Mouse (Mus musculus): Measurements from ENCODE around the gene Pbdc1. TPM values are rescaled to one million over a fixed set of nuclear protein-coding genes. Genes with fewer than 3 reads are reported as not detected.
"Not testable (repeated sequence)": the region's sequence is repeated elsewhere in the genome, so short reads cannot be mapped to it uniquely, and the experiment has no call there.

Gene Pbdc1
- total and polyA plus RNA-seq, 3 experiments: 45.4 to 54.8 TPM; not detected in 1

DNA sequence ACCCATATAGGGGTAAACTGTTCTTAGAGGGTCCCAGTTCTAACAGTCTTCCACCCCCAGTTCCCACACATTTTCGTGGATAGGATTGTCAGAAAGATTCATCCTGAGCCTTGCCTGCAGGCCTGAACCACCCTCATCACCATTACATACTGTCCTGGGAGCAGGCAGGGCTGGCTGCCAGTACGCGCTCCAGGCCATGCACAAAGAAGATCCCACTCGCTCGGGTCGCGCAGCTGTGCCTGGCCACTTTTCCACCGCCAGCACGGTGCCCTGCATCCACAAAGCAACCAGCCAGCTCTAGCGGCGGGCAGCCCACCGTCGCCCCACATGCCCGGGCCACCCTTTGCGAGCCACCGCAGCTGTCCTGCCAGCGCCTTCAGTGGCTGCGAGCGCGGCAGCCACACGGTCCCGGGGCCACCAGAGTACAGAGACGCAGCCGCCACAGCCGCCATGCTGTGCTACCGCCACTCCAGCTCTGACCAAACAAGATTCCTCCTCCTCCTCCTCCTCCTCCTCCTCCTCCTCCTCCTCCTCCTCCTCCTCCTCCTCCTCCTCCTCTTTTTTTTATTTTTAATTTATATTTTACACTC lies 72.4 kb downstream of the Pbdc1 start:
- TF ChIP-seq MYB (IDR thresholded peaks at IDR 0.05; ENCODE audit: low read depth, low read length) (no peak), MYC (IDR thresholded peaks at IDR 0.05; ENCODE audit: low read depth, low read length) (no peak), GABPA (IDR thresholded peaks at IDR 0.05; ENCODE audit: low read depth, low read length) (no peak), E2F4 (IDR thresholded peaks at IDR 0.05; ENCODE audit: borderline replicate concordance, low read depth, low read length) (no peak), POLR2AphosphoS2 (IDR thresholded peaks at IDR 0.05; ENCODE audit: low read length) (no peak), MAFK (IDR thresholded peaks at IDR 0.05; ENCODE audit: borderline replicate concordance, low read depth, low read length) (no peak), JUND (IDR thresholded peaks at IDR 0.05; ENCODE audit: low read depth, low read length) (no peak), CTCF (IDR thresholded peaks at IDR 0.05 in 2 of 3, conservative IDR thresholded peaks at IDR 0.05 in 1 of 3; ENCODE audit: control insufficient read depth in 1 of 3, insufficient read depth in 1 of 3, low read depth in 2 of 3, low read length in 3 of 3, poor library complexity in 1 of 3, severe bottlenecking in 1 of 3) (no peak), MAX (IDR thresholded peaks at IDR 0.05; ENCODE audit: low read length) (no peak), NRF1 (IDR thresholded peaks at IDR 0.05; ENCODE audit: insufficient read depth, low read depth, low read length, poor library complexity, severe bottlenecking) (no peak), ZC3H11A (IDR thresholded peaks at IDR 0.05; ENCODE audit: low read depth, low read length) (no peak), ZKSCAN1 (IDR thresholded peaks at IDR 0.05; ENCODE audit: low read depth, low read length) (no peak), POLR2AphosphoS5 (IDR thresholded peaks at IDR 0.05; ENCODE audit: borderline replicate concordance, low read depth, low read length) (no peak), CHD1 (IDR thresholded peaks at IDR 0.05; ENCODE audit: low read depth, low read length) (no peak), POLR2A (IDR thresholded peaks at IDR 0.05; ENCODE audit: control insufficient read depth in 1 of 2, insufficient read depth in 1 of 2, low read depth in 1 of 2, low read length in 2 of 2, poor library complexity in 1 of 2) (no peak), ZNF384 (IDR thresholded peaks at IDR 0.05; ENCODE audit: low read depth, low read length) (no peak)
- H3K36me3 ChIP-seq (ENCODE audit: control insufficient read depth in 1 of 2, insufficient read depth in 2 of 2, low read length in 2 of 2): no peaks in the 10 kb centered on the region
- no peak overlapping the region for H3K27ac ChIP-seq (ENCODE audit: control insufficient read depth, low read depth, low read length)
- no peaks in the 10 kb centered on the region for H3K4me1 ChIP-seq (ENCODE audit: control insufficient read depth in 1 of 2, insufficient read depth in 2 of 2, low read length in 2 of 2)
- H3K9ac ChIP-seq (ENCODE audit: control insufficient read depth, low read depth, low read length, poor library complexity, severe bottlenecking): no peak overlapping the region
- H3K4me3 ChIP-seq (ENCODE audit: control insufficient read depth in 1 of 2, insufficient read depth in 1 of 2, low read depth in 2 of 2, low read length in 2 of 2): no peak overlapping the region
- DNase-seq (ENCODE audit: low read depth, low spot score): no peak
- no peaks in the 10 kb centered on the region for H3K79me2 ChIP-seq (ENCODE audit: control insufficient read depth, insufficient read depth, low read length, poor library complexity)
- no peaks in the 10 kb centered on the region for H3K9me3 ChIP-seq (replicated peaks; ENCODE audit: insufficient read depth, low read length)
- H3K27me3 ChIP-seq (ENCODE audit: control insufficient read depth in 1 of 2, insufficient read depth in 2 of 2, low read length in 2 of 2): no peaks in the 10 kb centered on the region

DNA sequence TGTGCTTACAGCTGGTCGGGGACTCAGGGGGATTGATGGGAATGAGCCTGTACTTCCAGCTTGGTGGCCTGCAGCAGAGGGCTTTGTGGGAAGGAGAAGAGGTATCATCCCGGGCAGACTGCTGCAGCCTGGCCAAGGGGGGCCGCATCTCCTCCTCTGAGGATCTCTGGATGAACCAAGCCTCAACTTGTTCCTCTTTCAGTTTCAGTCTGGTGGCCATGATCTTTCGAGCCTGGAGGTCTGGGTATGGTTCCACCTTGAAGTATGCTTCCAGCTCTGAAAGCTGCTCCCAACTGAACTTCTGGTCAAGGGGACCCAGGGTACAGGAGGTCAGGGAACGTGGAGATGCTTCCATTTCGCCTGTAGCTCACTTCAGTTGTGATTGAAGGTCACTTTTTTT lies 85.5 kb downstream of the Pbdc1 start:
- H3K36me3 ChIP-seq (ENCODE audit: control insufficient read depth in 1 of 2, insufficient read depth in 2 of 2, low read length in 2 of 2); H3K9ac ChIP-seq (ENCODE audit: control insufficient read depth, low read depth, low read length, poor library complexity, severe bottlenecking); H3K79me2 ChIP-seq (ENCODE audit: control insufficient read depth, insufficient read depth, low read length, poor library complexity); H3K27me3 ChIP-seq (ENCODE audit: control insufficient read depth in 1 of 2, insufficient read depth in 2 of 2, low read length in 2 of 2); H3K9me3 ChIP-seq (replicated peaks; ENCODE audit: insufficient read depth, low read length); H3K4me3 ChIP-seq (ENCODE audit: control insufficient read depth in 1 of 2, insufficient read depth in 1 of 2, low read depth in 2 of 2, low read length in 2 of 2); DNase-seq (ENCODE audit: low read depth, low spot score); H3K4me1 ChIP-seq (ENCODE audit: control insufficient read depth in 1 of 2, insufficient read depth in 2 of 2, low read length in 2 of 2); H3K27ac ChIP-seq (ENCODE audit: control insufficient read depth, low read depth, low read length): not testable (repeated sequence)

Other genes with a start within 250 kb of the Pbdc1 start
- not detected in 2 replicates for gene Magee2, start 222.5 kb upstream of the Pbdc1 start, total RNA-seq (2012; rRNA removed)
- not detected for gene Magee2, start 222.5 kb upstream of the Pbdc1 start, polyA plus RNA-seq (2012; ENCODE audit: insufficient read depth in 1 of 2, insufficient read length in 2 of 2, low read depth in 1 of 2, low replicate concordance in 2 of 2, missing spikeins in 1 of 2)
- 0.33 and 0.35 TPM in 2 replicates for gene Magee1, start 40.6 kb downstream of the Pbdc1 start, total RNA-seq (2012; rRNA removed)
- gene Magee1, start 40.6 kb downstream of the Pbdc1 start, polyA plus RNA-seq (2012; ENCODE audit: insufficient read depth in 1 of 2, insufficient read length in 2 of 2, low read depth in 1 of 2, low replicate concordance in 2 of 2, missing spikeins in 1 of 2): under 1 TPM in 1 of 2 experiments, not detected in 1; 0.89 TPM